Mouse (Mus musculus): ENCODE measurements around the gene Syncrip. TPM values are rescaled to one million over a fixed set of nuclear protein-coding genes. Genes with fewer than 3 reads are reported as not detected.
"Not testable (repeated sequence)": the region's sequence is repeated elsewhere in the genome, so short reads cannot be mapped to it uniquely, and the experiment has no call there.

Gene Syncrip
- polyA plus RNA-seq, 2 experiments from 2014 or later, result 113 to 115 TPM

DNA sequence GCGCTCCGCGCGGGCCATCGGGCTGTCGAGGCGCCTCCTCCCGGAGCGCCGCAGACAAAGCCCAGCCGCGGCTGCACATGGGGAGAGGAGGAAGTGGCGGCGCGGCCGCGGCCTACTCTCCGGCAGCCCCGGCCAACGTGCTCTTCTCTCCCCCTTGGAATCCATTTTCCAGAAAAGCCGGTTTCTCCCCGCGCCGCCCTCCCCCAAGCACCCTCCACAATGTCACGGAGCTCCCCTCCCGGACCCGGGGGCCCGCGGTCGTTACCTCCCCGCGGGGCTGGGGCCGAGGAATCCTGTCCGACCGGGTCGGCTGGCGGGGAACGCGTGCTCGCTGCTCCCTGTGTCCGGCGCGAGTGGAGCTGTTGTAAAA is 598 bp downstream of the Syncrip start:
- no peak for ATAC-seq

- peak; percentile 9 for ATAC-seq
These were observed 1.1 kb downstream of the Syncrip start for GRCm38 (mm10) chr9:88481061-88481790.

GRCm38 (mm10) chr9:88480120-88480519 is 2.3 kb downstream of the Syncrip start:
- no peak for ATAC-seq

GRCm38 (mm10) chr9:88476138-88476537 is 6.2 kb downstream of the Syncrip start:
- ATAC-seq, result no peak

- not testable (repeated sequence) for ATAC-seq
These were observed 21.4 kb downstream of the Syncrip start for GRCm38 (mm10) chr9:88461017-88461416.

DNA sequence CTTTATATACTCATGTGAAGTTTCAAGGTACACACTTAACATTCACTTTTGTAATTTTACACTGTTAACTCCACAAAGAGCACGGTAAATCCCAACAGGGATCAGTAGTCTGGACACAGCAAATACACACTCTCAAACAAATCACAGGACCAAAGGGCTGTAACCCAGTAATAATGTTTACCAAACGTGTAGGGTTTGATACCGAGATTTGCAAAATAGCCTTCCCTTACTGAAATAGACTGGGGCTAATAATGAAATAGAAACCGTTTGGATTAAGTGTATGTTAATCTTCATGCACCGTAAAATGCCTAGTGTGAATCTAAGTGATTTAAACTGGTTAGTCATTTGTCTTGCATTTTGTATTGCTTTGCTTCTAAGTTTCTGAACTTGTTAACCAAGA is 42.4 kb downstream of the Syncrip start:
- no peak for ATAC-seq

- ATAC-seq, result peak; percentile 19
These were observed 43.2 kb downstream of the Syncrip start for GRCm38 (mm10) chr9:88439238-88439600.

- ATAC-seq, result peak; percentile 83
These were observed 43.7 kb downstream of the Syncrip start, which contains the start of gene Snx14 for GRCm38 (mm10) chr9:88438555-88439237. Gene Snx14 (minus strand): TSS chr9:88438958.

DNA sequence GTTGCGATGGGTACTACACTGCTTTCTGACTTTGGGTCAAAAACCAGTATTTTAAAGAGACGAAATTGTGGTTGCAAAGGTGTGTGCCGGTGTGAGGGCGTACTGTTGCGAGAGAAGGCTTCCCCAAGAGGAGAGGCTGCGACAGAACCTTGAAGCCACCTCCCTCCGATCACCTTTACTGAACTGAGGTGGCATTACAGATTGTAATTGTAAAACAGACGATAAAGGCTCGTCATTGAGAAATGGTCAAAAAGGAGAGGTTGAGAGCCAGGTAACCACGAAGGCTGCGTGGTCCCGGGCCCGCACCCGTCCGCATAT is 44.2 kb downstream of the Syncrip start:
- peak; percentile 34 for ATAC-seq

DNA sequence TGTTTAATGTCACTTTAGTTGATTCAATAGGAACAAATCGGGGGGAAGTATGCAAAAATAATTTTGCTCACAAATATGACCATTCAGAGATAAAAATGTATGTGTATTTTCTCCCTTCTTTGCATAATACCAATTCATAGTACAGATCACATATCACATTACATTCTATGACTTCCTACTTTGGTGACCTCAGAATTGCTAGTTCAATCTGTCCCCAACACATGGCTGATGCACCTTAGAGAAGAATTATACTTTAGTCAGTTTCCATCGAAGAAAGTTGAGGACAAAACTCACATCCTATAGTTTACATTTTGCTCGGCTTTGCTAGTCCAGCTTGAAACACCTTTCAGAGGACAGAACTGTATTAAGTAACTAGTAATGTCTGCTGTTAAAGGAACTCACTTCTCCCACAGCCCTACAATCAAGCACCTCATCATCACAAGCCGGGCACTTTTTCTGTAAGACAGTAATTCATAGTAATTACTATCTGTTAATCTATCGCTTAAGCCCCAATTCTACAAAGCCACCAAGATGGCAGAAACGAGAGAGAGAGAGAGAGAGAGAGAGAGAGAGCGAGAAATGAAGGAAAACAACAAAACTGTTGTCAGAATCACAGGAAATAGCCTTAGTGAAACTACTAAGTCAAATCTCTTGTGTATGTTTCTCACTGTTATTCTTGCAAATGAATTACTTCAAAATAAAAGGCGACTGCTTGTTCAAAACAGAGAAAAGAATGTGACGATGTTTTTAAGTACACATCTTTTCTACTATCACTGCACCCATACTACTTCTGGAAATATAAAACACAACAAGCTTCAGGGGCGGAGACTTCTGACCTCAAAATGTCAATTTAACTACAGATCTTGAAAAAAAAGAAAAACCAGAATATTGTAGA is 44.8 kb downstream of the Syncrip start:
- peak; percentile 10 for ATAC-seq

DNA sequence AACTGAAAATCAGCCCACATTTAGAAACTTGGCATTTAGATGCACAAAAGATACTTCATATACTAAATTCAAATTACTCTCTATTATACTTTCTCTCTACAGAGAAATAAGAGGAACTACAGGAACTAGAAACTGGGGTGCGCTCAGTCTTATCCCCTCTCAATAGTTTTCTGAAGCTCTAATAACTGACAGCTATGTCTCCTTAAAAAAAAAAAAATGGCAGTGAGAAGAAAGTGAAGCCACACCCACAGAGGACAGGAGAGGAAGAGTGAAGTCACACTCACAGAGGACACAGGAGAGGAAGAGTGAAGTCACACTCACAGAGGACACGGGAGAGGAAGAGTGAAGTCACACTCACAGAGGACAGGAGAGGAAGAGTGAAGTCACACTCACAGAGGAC is 58.0 kb downstream of the Syncrip start:
- no peak for ATAC-seq

GRCm38 (mm10) chr9:88422428-88422827 is 59.9 kb downstream of the Syncrip start:
- no peak for ATAC-seq

- no peak for ATAC-seq
These were observed 65.6 kb downstream of the Syncrip start for GRCm38 (mm10) chr9:88416752-88417151.

DNA sequence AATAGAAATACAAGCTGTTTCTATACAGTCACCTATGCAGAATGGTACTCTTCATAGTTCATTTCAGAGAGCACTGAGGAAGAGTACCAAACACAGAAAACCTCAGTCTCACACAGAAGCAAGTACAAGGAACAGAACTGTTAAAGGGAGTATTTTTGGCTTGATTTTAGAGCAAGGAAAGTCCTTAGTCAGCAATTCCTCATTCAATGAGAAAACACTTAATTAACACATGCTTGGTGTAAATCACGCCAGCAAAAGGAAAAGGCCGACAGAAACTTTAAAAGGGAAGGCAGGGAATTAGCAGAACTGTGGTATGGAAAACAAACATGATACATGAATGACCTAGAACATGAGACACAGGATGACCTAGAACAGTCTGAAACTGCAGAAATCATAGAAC is 72.4 kb downstream of the Syncrip start:
- ATAC-seq, result no peak

DNA sequence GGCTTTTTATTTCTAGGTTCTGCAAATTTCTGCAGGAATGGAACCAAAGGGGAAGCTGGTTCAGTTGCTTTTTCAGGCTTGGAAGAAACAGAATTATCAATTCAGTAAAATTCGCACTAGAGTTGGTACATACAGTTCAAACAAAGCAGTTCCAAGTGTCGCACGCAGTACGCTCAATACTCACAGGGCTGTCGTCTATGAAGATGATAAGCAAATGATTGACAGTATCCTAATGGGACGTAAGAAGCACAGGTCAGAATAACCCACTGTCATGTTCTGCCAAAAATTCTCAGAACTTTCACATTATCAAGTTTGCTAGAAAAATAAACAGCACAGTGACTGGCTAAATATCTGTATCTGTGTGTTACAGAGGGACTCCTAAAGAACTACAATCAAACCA is 77.9 kb downstream of the Syncrip start:
- ATAC-seq, result no peak

GRCm38 (mm10) chr9:88404088-88404487 is 78.3 kb downstream of the Syncrip start:
- ATAC-seq, result no peak

DNA sequence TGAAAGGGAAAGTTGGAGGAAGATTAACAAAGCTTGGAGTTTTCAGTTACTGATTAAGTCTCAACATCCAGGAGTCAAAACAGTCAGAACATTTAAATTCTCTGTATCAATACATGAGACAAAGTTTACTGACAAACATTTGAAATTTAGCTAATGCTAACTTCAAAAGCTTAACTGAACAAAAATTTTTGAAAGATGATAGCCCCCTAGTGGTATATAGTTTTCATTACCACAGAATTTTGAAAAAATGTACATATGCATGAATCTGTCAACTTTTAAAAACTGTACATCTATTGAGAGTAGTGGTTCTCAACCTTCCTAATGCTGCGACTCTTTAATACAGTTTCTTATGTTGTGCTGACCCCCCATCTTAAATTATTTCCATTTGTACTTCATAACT is 83.9 kb downstream of the Syncrip start:
- peak; percentile 32 for ATAC-seq

Other genes starting within 250 kb of the Syncrip start
- 100 to 1,000 TPM; 168 to 186 TPM for gene Nt5e, start 155.4 kb downstream of the Syncrip start, polyA plus RNA-seq (2017; shearing (Covaris generic))
- gene Snx14, start 43.6 kb downstream of the Syncrip start, polyA plus RNA-seq (2017; shearing (Covaris generic)), result 10 to 100 TPM; 40.0 to 44.5 TPM
- 1 to 10 TPM in 1 of 2 experiments, not detected in 1; 1.6 TPM for gene Gm20537, start 26.0 kb downstream of the Syncrip start, polyA plus RNA-seq (2017; shearing (Covaris generic))
- gene Zfp949, start 65.4 kb upstream of the Syncrip start, polyA plus RNA-seq (2017; shearing (Covaris generic)), result 10 to 100 TPM; 10.6 to 10.9 TPM
- not detected for gene Trim43a, start 98.3 kb upstream of the Syncrip start, polyA plus RNA-seq (2017; shearing (Covaris generic))
- 100 to 1,000 TPM in 1 of 2 experiments, 10 to 100 TPM in 1; 95.6 to 109 TPM for gene Mthfsl, start 237.7 kb upstream of the Syncrip start, polyA plus RNA-seq (2017; shearing (Covaris generic))
- 100 to 1,000 TPM in 1 of 2 experiments, 10 to 100 TPM in 1; 91.4 to 139 TPM for gene Bcl2a1d, start 249.3 kb upstream of the Syncrip start, polyA plus RNA-seq (2017; shearing (Covaris generic))

Measured in activated CD4-positive, CD25-positive, alpha-beta regulatory T cell, adult 4 months (primary cell).